Mouse (Mus musculus): Measurements from ENCODE around the gene Cox16.
"Not testable (repeated sequence)": the region's sequence is repeated elsewhere in the genome, so short reads cannot be mapped to it uniquely, and the experiment has no call there.

The Cox16 gene

GRCm38 (mm10) chr12:81484727-81485191, at the start of gene Cox16:
Gene Cox16 (minus strand): TSS chr12:81485127.
- peak; percentile 90 for DNase-seq (ENCODE audit: low read depth, low spot score)

- DNase-seq (ENCODE audit: low read depth, low spot score): no peak
Measured at GRCm38 (mm10) chr12:81533029-81533419, 48.1 kb upstream of the Cox16 start.

GRCm38 (mm10) chr12:81532316-81533028, 47.5 kb upstream of the Cox16 start, which contains the start of the genes Gm20498 and Synj2bp:
Gene Gm20498 (minus strand): TSS chr12:81532905.
Gene Synj2bp (minus strand): TSS chr12:81532911.
- peak; percentile 89 for DNase-seq (ENCODE audit: low read depth, low spot score)

- peak; percentile 27 for DNase-seq (ENCODE audit: low read depth, low spot score)
Measured at GRCm38 (mm10) chr12:81530587-81530986, 45.7 kb upstream of the Cox16 start.

GRCm38 (mm10) chr12:81496906-81497305, 12.0 kb upstream of the Cox16 start:
- not testable (repeated sequence) for DNase-seq (ENCODE audit: low read depth, low spot score)

GRCm38 (mm10) chr12:81490491-81490890, 5.6 kb upstream of the Cox16 start:
- DNase-seq (ENCODE audit: low read depth, low spot score): no peak

GRCm38 (mm10) chr12:81485311-81485710, 384 bp upstream of the Cox16 start:
- DNase-seq (ENCODE audit: low read depth, low spot score): no peak

- DNase-seq (ENCODE audit: low read depth, low spot score): peak; percentile 9
Measured at GRCm38 (mm10) chr12:81484212-81484611, 715 bp downstream of the Cox16 start.

GRCm38 (mm10) chr12:81483656-81484055, 1.3 kb downstream of the Cox16 start:
- DNase-seq (ENCODE audit: low read depth, low spot score): peak; percentile 23

- not testable (repeated sequence) for DNase-seq (ENCODE audit: low read depth, low spot score)
Measured at GRCm38 (mm10) chr12:81459051-81459450, 25.9 kb downstream of the Cox16 start.

- DNase-seq (ENCODE audit: low read depth, low spot score): not testable (repeated sequence)
Measured at GRCm38 (mm10) chr12:81438985-81439384, 45.9 kb downstream of the Cox16 start.

- not testable (repeated sequence) for DNase-seq (ENCODE audit: low read depth, low spot score)
Measured at GRCm38 (mm10) chr12:81434778-81435177, 50.1 kb downstream of the Cox16 start.

- no peak for DNase-seq (ENCODE audit: low read depth, low spot score)
Measured at GRCm38 (mm10) chr12:81421846-81422245, 63.1 kb downstream of the Cox16 start, which contains the start of gene Adam4. Gene Adam4 (minus strand): TSS chr12:81421946.

GRCm38 (mm10) chr12:81413211-81413610, 71.7 kb downstream of the Cox16 start:
- DNase-seq (ENCODE audit: low read depth, low spot score): no peak

GRCm38 (mm10) chr12:81408966-81409365, 76.0 kb downstream of the Cox16 start:
- DNase-seq (ENCODE audit: low read depth, low spot score): peak; percentile 77

- peak; percentile 76 for DNase-seq (ENCODE audit: low read depth, low spot score)
Measured at GRCm38 (mm10) chr12:81402187-81402586, 82.7 kb downstream of the Cox16 start.

GRCm38 (mm10) chr12:81379364-81379763, 105.6 kb downstream of the Cox16 start, which contains the start of gene Gm4787:
Gene Gm4787 (minus strand): TSS chr12:81379464.
- not testable (repeated sequence) for DNase-seq (ENCODE audit: low read depth, low spot score)

GRCm38 (mm10) chr12:81333841-81334240, 151.1 kb downstream of the Cox16 start:
- DNase-seq (ENCODE audit: low read depth, low spot score): no peak

- DNase-seq (ENCODE audit: low read depth, low spot score): no peak
Measured at GRCm38 (mm10) chr12:81332875-81333421, 152.0 kb downstream of the Cox16 start, which contains the start of gene Slc8a3. Gene Slc8a3 (minus strand): TSS chr12:81333180.

GRCm38 (mm10) chr12:81331937-81332874, 152.7 kb downstream of the Cox16 start:
- DNase-seq (ENCODE audit: low read depth, low spot score): no peak

- no peak for DNase-seq (ENCODE audit: low read depth, low spot score)
Measured at GRCm38 (mm10) chr12:81331046-81331638, 153.8 kb downstream of the Cox16 start.
